Mouse (Mus musculus) thymus, postnatal 0 days (tissue): ENCODE measurements around the gene Gm11983. TPM values are rescaled to one million over a fixed set of nuclear protein-coding genes. Genes with fewer than 3 reads are reported as not detected.
"Not testable (repeated sequence)": the region's sequence is repeated elsewhere in the genome, so short reads cannot be mapped to it uniquely, and the experiment has no call there.

ENCODE experiments used
- DNase-seq: peaks from one replicate; pipeline ENCODE4 v3.0.0-alpha.2; 2015; ENCODE audit warnings: low spot score
- polyA plus RNA-seq: library from polyadenylated mRNA; unstranded; fragments of >200 nt; fragmentation: Nextera tagmentation; extraction: Ambion mirVana; gene quantifications from 2 replicates; pipeline ENCODE4 v1.2.1, GENCODE M21; 2015

The Gm11983 gene
- not detected in 2 replicates for polyA plus RNA-seq

DNA sequence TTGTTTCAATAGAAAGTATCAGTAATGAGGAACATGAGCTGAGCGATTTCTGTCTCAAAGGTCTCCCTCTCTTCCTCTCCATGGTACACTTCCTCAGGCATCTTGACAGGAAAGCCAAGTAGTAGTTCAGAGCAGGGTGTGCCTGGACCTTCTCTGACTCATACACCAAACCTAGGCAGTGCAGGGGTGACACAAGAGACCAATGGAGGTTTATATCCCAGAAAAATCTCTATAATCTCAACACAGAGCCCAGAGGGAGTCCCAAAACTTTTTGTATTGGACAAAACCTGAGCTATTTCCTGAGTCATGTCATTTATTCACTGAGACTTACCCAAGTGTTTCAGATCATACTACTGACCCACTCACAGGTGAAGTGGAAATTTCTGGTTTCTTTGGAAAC is at the start of gene Gm11983:
Gene Gm11983, minus strand, starts transcription at position 101 of the 400 bp plus-strand sequence.
- no peak for DNase-seq

DNA sequence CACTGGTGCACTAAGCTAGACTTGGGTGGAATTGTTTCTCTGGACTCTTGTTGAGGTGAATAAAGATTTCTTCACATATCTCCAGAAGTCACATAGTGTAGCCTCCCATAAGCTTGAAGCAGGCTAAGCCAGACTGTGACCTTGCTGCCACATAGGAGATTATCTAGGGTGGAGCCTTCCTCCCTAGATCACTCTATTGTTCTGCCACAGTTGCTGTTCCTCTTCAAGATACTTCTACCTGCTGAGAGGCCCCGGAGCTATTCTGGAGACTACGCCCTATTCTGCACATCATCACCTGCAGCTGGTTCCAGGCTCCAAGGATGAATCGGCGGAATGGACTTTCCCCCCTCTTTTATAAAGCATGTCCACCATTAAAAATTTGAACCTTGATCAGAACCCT is 45.6 kb upstream of the Gm11983 start:
- not testable (repeated sequence) for DNase-seq

DNA sequence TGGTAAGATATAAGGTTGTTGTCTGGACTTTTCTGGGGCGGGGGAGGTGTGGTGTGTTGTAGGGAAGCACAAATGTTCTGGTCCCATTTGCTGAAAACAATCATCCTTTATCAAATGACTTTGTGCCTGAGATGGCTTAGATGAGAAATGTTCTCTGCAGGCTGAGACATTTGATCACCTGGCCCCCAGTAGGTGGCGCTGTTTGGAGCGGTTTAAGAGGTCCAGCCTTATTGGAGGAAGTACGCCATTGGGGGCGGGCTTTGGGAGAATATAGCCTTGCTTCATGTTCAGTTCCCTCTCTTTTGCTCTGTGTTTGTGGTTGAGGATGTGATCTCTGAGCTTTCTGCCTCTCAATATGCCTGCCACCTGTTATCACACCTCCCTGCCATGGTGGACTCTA is 44.2 kb upstream of the Gm11983 start:
- DNase-seq, result peak; percentile 30

DNA sequence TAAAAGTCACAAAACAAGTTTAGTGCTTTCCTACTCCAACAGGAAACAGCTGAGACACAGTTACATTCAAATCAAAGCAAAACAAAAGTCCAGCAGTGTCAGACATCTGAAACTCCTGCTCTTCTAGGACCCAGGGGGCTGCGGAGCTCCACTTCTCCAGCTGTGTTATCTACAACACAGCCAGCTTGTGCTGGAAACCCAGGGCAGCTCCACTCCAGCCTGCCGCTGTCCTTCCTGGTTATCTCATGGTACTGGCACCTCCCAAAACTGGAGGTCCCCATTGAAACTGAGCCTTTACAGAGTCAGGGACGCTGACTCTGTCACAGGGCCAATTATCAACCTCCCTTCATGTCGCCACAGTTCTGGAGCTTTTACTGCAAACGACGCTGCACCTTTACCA is 40.3 kb upstream of the Gm11983 start:
- no peak for DNase-seq

DNA sequence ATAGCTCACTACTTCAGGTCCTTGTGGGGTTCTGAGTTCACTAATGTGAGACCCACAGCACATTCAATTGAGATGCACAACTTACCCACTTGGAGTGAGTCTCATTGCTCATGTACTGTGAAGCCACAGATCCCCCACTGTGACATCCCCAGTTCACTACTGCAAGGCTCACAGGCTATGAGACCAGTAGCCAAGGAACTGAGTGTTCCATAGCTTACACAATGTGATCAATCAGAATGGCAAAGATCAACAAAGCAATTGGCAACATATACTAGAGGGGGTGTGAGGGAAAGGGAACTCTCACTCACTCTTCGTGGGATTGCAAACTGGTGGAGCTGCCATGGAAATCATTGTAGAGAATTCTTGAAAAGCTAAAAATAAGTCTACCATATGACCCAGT is 33.5 kb upstream of the Gm11983 start:
- no peak for DNase-seq

DNA sequence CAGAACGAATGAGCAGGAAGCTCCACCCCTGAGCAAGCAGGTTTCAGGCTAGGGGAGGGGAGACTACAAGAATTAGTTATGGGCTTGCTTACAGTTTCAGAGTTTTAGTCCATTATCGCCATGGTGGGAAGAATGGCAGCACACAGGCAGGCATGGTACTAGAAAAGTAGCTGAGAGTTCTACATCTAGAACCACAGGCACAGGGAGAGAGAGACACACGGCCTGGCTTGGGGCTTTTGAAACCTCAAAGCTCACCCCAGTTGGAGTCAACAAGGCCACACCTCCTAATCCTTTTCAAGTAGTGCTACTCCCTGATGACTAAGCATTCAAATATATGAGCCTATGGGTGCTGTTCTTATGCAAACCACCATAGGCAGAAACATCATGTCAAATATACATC is 28.1 kb upstream of the Gm11983 start:
- DNase-seq, result no peak

DNA sequence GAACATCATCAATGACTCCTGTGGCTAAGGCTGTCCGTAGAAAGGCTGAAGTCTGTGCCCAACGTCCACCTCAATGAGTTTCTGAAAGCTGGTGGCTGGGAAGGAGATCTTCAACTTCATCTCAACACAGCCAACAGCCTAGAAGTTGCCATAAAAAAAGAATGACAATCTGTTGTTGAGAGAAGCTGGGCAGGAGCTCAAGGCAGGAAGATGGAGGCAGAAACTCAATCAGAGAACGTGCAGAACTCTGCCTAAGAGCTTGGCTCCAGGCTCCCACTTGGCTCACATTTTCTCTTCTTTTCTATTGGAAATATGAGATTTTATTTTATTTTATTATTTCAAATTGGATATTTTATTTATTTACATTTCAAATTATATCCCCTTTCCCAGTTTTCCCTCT is 24.7 kb upstream of the Gm11983 start:
- DNase-seq, result no peak

DNA sequence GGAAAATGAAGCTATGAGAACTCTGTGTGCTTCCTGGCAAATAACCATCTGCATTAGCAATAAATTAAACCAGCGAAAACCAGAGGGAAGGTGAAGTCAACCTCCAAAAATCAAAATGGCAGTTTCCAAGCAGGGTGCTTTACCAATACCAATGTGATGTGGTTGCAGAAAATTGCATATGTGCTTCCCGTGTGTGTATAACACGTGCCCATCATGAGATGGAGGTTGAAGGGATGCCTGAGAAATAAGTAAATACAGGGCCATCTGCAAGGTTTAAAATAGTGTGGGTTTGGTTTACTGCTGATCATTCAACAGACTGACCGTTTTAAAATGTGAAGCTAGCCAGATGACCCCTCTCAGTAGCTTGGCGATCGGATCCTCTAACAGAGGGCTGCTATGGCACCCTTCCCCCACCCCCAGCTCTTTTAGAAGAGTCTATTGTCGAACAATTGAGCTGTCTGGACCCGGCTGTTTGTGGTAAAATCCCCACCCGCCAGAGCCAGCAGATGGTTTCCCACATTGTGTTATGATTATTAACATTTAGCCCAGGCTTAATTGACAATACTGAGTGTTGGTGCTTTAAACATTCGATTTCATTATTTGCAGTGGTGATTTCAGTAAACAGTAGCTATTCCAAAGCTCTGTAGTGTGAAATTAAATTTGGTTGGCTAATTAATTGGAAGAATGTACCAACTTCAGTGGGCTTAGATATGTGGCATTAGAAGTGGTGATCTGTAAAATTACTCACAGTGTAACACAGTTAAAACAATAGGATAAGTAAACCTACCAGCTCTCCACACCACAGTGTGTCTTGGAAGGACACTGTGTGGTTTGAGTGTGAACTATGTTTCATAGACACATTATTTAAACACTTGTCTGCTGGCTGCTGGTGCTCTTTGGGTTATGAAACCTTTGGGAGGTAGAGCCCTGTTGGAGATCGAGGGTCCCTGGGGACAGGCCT is 22.7 kb upstream of the Gm11983 start:
- DNase-seq, result no peak

DNA sequence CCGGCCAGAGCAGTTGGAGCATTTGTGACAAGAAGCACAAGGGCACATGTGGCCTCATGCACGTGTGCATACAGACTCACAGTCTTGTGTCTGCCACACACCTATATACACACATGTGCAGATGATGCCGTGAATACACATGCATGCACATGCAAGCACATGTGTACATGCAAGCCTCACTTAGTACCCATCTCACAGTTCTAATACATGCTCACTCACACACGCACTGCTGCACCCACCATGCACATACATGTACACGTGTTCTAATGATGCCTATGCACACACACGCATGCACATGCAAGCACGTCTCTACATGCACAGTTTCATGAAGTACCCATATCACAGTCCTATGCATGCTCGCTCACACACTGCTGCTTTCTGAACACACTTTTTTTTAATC is 21.6 kb upstream of the Gm11983 start:
- DNase-seq, result no peak

DNA sequence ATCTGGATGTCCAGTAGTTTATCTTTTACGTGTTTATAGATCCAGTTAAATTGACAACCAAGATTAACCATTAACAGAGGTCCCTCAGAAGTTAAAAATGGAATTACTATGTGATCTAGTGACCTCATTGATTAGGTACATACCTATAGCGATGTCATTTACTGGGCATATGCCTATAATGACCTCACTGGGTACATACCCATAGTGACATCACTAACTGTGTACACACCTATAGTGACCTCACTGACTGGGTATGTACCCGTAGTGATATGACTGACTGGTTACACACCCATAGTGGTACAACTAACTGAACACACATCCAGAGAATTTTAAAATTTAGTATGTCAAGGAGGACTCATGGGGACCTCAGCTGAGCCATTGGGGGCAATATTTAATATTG is 18.5 kb upstream of the Gm11983 start:
- DNase-seq, result no peak

DNA sequence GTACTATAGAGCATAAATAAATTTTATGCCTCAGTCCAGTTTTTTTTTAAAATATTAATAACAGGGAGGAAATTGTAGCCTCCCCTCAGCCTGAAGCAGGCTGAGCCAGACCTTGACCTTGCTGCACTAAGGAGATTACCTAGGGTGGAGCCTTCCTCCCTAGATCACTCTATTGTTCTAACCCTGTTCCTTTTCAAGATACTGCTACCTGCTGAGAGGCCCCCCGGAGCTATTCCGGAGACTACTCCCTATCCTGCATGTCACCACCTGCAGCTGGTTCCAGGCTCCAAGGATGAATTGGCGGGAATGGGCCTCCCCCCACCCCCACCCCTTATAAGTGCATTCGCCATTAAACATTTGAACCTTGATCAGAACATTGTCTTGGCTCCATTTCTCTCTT is 15.9 kb upstream of the Gm11983 start:
- not testable (repeated sequence) for DNase-seq

DNA sequence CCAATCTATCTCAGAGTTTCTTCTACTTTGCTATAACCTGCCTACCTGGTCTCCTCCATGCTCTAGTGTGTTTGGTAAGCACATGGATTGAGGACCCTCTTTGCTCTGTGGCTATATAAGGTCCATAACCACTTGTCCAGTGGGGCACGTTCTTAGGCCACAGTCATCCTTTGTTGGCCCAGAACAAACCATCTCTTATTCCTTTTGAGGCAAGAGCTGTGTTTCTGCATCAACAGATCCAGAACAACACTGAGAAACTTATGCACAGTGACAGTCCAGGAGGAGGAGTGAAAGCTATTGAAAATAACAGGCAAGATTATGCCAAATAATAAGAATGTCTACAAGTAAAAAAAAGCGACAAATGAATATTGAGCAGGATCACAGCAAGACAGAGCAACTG is 6.4 kb upstream of the Gm11983 start:
- DNase-seq, result no peak

DNA sequence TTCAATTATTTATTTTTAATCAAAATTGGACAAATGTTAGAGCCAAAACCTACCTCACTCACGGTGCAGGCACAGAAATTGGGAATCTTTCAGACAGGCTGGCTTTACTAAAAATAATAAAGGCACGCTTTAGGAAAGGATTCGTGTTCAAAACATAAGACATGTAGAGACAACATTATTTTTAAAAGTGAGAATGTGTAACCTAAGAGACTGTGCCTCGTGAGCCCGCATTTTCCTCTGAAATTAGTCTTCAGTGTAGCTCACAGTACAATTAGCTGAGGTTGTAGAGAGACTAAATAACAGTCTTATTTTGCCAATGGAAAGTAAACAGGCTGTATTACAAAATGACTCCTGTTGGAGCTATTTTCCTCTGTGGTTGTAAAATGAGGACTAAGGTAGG is 4.7 kb upstream of the Gm11983 start:
- DNase-seq, result no peak

DNA sequence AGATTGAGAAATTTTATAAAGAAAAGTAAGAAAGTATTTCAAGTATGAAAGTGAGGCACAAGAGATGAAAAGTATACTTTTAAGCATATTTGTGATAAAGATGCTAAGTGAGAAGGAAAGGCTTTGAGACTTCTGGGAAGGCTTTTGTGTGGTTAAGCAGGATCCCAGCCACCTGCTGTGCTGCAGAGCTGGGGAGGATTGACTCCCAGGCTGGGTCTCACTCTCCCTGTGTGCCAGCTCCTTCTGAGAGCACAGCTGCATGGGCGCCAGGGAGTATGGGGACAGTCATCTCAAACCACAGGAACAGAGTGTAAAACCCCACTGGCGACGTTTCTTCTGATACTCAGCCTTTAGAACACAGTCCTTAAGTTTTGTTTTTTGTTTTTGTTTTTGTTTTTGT is 3.3 kb upstream of the Gm11983 start:
- peak; percentile 5 for DNase-seq

DNA sequence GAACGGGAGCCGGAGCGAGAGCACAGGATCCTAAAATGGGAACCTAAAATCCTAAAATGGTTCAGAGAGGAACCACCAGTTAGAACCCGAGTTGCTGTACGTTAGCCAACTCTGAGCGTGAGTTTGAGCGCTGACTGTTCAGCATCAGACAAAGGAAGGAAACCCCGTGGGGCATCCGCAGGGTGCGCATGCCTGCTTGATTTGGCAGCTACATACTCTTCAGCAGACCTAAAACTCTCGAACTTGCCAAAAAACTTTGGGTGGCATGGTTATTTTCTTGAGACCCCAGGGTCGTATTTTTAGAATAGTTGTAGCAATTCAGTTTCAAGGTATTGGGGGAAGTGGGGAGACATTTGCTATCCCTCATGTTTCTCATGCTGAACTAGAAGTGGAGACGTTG is 2.8 kb downstream of the Gm11983 start:
- DNase-seq, result no peak

DNA sequence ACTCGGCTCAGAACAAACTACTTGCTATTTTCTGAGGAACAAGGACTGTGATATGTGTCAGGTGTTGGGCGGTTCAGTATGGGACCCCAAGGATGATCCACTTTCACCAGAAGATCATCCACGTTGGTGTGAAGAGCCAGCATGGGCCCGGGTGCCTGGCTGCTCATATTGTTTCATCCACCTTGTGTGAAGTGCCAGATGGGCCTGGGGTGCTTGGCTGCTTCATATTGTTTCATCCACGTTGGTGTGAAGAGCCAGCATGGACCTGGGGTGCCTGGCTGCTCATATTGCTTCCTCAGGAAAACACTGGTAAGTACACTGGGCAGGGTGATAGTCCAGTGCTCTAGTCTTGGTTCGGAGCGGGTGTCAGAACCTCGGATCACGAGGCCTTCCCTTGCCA is 3.7 kb downstream of the Gm11983 start:
- DNase-seq, result no peak

DNA sequence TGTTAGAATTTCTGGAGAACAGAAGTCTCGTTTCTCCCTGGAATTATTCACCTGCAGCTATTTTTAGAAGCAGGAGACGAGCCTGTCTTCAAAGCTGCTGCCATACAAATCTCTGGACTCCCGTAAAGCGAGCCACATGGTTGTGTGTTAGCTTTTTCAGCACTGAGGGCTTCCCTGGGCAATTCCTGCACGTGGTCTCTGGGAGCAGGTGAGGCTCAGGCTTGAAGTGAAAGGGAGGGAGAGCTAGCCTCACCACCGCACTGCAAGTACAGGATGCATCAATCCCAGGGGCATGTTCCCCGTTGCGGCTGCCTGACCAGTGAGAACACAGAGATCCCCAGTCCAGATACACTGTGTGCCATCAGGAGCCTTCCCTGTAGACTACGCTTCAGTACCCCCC is 5.5 kb downstream of the Gm11983 start:
- no peak for DNase-seq

DNA sequence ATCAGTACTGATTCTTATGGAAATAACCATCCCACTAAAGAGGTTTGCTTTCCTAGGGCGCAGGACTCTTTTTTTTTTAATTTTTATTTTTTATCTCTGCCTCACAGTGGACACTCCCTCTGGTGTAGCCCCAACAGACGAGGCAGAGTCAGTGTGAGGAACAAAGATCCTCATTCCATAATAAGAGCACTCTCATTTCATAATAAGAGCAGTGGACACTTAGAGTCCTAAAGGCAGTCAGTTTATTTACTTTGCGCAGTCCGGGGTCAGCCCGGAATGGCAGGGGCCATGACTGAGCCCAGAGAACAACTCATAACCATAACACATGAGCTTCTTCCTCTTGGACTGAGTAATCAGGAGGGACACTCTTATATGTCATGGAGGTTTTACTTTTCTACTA is 9.3 kb downstream of the Gm11983 start:
- DNase-seq, result no peak

DNA sequence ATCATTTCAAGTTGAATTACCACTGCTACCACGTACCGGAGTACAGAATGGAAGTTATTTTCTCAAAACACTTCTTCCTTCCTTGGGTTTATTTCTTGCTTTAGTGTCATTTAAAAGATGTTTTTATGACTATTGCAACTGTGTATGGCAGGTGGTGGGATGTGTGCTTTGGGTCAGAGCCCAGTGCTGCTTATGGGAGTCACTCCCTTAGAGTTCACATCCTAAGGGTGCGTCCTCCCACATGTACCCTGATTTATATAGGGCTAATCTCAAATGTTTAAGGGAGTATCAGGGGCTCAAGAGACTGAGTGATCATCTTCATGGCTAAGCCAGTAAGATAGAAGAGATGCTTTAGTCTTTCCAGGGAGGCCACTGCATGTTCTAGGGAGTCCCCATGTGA is 11.3 kb downstream of the Gm11983 start:
- no peak for DNase-seq

DNA sequence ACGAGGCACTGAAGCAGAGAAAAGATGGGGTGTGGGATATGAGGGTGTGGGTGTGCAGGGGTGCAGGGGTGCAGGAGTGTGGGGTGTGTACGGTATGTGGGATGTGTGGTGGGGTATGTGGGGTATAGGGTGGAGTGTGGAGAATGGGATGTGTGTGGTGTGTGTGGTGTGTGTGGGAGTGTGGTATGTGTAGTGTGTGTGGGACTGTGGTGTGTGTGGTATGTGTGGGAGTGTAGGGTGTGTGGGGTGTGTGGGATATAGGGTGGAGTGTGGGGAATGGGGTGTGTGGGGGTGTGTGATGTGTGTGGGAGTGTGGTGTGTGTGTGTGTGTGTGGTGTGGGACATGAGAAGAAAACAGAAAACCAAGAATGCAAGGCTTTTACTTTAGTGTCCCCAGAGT is 14.3 kb downstream of the Gm11983 start:
- no peak for DNase-seq

DNA sequence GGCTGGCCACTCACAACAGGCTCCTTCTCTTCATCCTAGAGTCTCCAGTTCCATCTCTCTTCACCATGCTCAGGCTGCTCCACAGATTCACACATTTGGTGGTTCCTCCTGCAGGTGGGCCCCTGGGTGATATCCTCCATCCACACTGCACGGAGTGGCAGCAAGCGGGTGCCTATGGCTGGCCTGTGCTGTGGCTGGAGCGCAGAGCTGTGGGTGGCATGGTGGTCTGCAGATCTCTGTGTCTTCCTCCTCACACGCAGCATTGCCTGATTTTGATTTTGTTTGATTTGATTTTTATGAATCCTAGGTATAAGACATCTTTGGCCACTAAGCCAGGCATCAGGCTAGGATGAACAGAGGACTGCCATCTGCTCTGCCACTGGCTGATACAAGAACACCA is 23.0 kb downstream of the Gm11983 start:
- DNase-seq, result no peak

DNA sequence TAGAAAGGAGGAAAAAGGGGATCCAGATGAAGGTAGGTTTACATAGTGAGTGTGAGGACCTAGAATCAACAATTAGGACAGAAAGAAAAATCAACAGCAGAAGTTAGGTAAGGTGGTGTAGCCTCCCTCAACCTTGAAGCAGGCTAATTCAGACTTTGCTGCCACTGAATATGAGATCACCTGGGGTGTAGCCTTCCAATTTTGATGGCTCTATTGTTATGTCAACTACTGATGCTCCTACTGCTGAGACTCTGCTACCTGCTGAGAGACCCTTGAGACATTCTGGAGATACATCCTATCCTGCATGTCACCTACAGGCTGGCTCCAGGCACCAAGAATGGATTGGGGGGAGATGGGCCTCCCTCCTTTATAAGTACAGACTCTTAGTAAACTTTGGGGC is 34.6 kb downstream of the Gm11983 start:
- DNase-seq, result not testable (repeated sequence)

DNA sequence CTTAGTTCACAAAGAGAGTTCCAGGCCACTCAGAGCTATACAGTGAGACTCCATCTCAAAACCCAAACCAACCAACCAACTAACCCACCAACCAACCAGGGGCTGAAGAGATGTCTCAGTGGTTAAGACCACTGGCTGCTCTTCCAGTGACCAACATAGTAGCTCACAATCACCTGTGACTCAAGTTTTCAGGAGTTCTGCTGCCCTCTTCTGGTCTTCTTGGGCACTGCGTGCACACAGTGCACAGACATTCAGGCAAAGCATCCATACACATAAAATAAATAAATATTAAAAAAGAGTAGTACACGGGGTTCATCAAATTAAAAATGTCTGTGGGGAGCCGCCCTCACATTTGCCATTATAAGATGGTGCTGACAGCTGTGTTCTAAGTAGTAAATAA is 46.8 kb downstream of the Gm11983 start:
- peak; percentile 9 for DNase-seq
